Mouse (Mus musculus) hindbrain, embryonic 10.5 days (tissue): ENCODE data around the gene Slc15a1. TPM values are rescaled to one million over a fixed set of nuclear protein-coding genes. Genes with fewer than 3 reads are reported as not detected.

ENCODE experiments used
- DNase-seq: peaks from one replicate; pipeline ENCODE4 v3.0.0-alpha.2; 2017; ENCODE audit warnings: low spot score
- H3K27ac ChIP-seq: fragments of 300-500 bp; sonication (generic); 2 replicates; pipeline ENCODE4 v1.5.1; 2016; ENCODE audit warnings: mild to moderate bottlenecking, moderate library complexity
- H3K27me3 ChIP-seq: fragments of 300-500 bp; sonication (generic); 2 replicates; pipeline ENCODE4 v1.6.1; 2016; ENCODE audit warnings: mild to moderate bottlenecking; ENCODE audit not compliant: poor library complexity, insufficient read depth, severe bottlenecking
- H3K36me3 ChIP-seq: fragments of 300-500 bp; sonication (generic); 2 replicates; pipeline ENCODE4 v1.6.1; 2016; ENCODE audit warnings: mild to moderate bottlenecking, moderate library complexity
- H3K4me1 ChIP-seq: fragments of 300-500 bp; sonication (generic); replicated peaks from 2 replicates; pipeline ENCODE4 v1.6.1; 2016; ENCODE audit warnings: mild to moderate bottlenecking
- H3K4me3 ChIP-seq: fragments of 300-500 bp; sonication (generic); 2 replicates; pipeline ENCODE4 v1.5.1; 2016; ENCODE audit warnings: mild to moderate bottlenecking, moderate library complexity
- H3K9me3 ChIP-seq: fragments of 300-500 bp; sonication (generic); 2 replicates; pipeline ENCODE4 v1.6.1; 2016; ENCODE audit warnings: mild to moderate bottlenecking, moderate library complexity
- WGBS: fragments of 180-500 bp; shearing (Covaris S2); methylation state at CpG from one replicate; pipeline ENCODE4 v1.1.7; 2016; 5-methylcytosine and 5-hydroxymethylcytosine counted together
- polyA plus RNA-seq: library from polyadenylated mRNA; unstranded; fragments of >200 nt; fragmentation: Nextera tagmentation; extraction: Ambion mirVana; gene quantifications from 2 replicates; pipeline ENCODE4 v1.2.1, GENCODE M21; 2016

Gene Slc15a1
- polyA plus RNA-seq, 1 experiment from 2014 or later: 0.12 TPM

DNA sequence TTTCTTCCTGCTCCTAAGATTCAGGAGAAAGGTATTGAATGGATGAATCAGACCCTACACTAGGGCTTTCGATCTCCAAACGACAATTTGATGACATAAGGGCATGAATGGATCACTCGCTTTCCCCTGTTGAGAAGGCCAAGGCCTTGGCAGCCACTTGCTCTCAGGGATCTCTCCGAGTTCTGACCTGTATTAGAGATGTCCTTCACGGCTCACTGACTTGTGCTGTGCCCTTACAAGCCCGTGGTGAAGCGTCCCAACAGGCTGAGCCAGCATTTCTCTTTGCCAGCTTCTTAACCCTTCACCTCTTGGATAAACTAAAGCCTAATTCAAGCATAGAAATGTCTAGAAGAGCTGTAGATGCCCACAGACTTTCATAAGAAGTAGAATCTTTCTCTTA is 22.9 kb downstream of the Slc15a1 start:
- Histone ChIP-seq H3K4me3 (no peak overlapping the region), H3K4me1 (no peaks in the 10 kb centered on the region), H3K27ac (no peak overlapping the region), H3K36me3 (no peaks in the 10 kb centered on the region), H3K27me3 (no peaks in the 10 kb centered on the region), H3K9me3 (no peaks in the 10 kb centered on the region)
- DNase-seq: no peak
- WGBS: 73% methylated on average over 7 of the region's 7 CpGs

DNA sequence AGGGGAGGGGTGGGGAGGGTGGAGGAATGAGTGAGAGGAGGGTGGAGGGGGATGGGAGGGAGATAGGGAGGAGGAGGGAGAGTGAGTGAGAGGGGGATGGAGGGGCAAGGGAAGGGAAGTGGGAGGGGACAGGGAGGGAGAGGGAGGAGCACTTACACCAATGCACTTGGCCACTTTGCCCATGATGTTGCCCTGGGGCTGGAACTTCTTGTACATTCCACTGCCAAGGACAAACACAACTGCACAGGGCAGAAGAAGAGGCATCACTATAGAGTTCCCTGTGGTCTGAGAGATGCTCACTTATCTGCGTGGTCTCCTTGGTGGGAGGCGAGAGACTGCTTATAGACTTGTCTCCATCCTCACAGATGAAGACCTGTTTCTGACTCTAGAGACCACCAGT is 23.5 kb downstream of the Slc15a1 start:
- Histone ChIP-seq H3K27me3 (no peaks in the 10 kb centered on the region), H3K9me3 (no peaks in the 10 kb centered on the region), H3K4me1 (no peaks in the 10 kb centered on the region), H3K4me3 (no peak overlapping the region), H3K36me3 (no peaks in the 10 kb centered on the region), H3K27ac (no peak overlapping the region)
- WGBS: 85% methylated on average over 2 of the region's 2 CpGs
- DNase-seq: no peak

DNA sequence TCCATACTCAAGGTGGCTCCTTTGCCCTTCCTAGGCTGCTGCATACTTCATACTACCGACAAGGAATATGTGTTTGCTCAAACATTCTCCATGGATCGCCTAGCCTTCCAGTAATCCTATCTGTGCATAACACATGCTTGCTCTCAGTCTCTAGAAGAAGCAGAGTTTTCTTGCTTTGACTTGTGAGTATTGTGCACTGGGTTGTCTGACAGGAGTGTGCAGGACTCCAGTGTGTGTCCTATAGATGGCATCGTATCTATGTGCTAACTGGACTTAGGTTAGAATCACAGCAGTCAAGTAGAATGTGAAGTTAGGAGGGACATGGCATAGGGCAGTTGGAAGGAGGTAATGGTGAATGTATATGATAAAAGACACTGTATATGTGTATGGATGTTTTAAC is 26.0 kb downstream of the Slc15a1 start:
- H3K27ac ChIP-seq: no peak overlapping the region
- WGBS: 90% methylated on average over 3 of the region's 3 CpGs

DNA sequence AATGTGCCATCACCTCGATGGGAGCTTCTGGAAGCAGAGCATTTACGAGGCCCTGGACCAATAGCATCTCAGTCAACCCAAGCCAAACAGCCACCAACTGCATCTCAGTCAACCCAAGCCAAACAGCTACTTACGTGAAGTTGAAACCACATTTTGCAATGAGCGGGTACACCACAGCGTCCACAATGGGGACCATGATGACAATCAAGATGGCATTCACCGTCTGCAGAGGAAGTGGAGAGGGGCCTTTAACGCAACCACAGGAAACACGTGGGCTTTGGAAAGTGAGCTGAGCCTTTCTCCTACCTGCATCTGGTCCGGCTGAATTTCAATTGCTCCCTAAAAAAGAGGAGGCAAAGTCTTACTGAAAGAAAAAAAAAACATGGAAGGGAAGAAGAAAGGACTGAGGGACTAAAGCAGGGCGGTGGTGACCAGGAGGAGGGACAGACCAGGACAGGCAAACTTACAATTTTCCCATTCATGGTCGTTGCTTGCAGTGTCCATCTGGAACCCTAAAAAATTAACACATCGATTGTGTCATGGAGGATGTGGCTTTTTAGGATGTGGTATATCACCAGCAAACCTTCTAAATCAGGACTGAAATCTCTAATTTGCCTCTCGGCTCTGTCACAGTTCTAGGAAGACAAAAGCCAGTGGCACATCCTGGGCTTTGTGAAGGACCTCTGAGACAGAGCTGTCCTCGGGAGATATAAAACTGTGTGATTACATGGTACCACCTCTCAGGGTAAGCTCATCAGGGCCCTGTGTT is 26.9 kb downstream of the Slc15a1 start:
- Histone ChIP-seq H3K4me3 (no peak overlapping the region), H3K36me3 (no peaks in the 10 kb centered on the region), H3K9me3 (no peaks in the 10 kb centered on the region), H3K27me3 (no peaks in the 10 kb centered on the region), H3K4me1 (no peaks in the 10 kb centered on the region), H3K27ac (no peak overlapping the region)
- 90% methylated on average over 14 of the region's 14 CpGs for WGBS
- no peak for DNase-seq

More for the DNA sequence above, 26.0 kb downstream of the Slc15a1 start:
- Histone ChIP-seq H3K27me3 (no peaks in the 10 kb centered on the region), H3K4me1 (no peaks in the 10 kb centered on the region), H3K36me3 (no peaks in the 10 kb centered on the region), H3K9me3 (no peaks in the 10 kb centered on the region), H3K4me3 (no peak overlapping the region)
- no peak for DNase-seq

DNA sequence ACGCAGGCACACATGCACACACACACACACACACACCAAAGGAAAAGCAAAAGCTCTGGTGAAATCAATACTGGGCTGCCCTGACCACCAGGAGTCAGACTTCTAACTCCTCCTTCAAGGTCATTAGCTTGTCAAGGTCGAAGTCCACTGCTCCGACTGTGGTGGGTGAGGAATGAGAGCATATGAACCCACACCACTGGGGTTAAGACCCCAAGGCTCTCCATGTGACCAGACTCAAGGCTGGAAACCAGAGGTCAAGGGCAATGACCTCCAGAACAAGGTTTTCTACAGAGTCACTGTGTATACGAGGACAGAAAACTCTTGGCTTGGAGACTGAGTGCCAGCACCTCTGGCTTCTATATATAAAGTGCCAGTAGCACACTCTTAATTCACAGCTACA is 31.2 kb downstream of the Slc15a1 start:
- no peak for DNase-seq
- Histone ChIP-seq H3K4me3 (no peak overlapping the region), H3K36me3 (no peaks in the 10 kb centered on the region), H3K9me3 (no peaks in the 10 kb centered on the region), H3K27me3 (no peaks in the 10 kb centered on the region), H3K4me1 (no peaks in the 10 kb centered on the region), H3K27ac (no peak overlapping the region)
- WGBS: 72% methylated on average over 4 of the region's 4 CpGs

DNA sequence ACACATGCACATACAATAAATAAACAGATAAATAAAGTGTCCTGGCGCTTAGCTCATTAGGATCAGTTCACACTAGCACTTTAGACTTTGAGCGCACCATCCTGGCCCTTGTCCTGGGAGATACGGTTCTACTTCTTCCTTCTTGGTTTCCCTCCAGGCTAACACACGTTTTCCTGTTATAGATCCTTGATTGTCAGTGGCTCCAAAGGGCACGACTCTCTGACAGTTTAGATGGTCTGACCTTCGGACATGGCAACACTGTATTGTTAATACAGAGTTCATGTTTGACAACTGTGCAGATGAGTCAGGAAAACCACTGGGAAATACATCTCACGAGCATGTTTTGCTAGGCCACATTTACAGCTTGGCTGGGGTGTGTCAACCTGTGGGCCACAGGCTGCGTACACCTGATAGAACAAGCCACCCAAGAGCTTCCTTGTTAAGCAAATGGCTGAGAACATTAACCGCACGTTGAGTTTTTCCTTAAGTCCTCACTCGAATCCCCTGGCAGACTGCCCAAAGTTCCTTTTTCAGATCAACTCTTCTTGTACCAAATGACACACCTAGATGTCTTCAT is 33.4 kb downstream of the Slc15a1 start:
- Histone ChIP-seq H3K27ac (no peak overlapping the region), H3K36me3 (no peaks in the 10 kb centered on the region), H3K27me3 (no peaks in the 10 kb centered on the region), H3K4me3 (no peak overlapping the region), H3K9me3 (no peaks in the 10 kb centered on the region), H3K4me1 (no peaks in the 10 kb centered on the region)
- WGBS: 88% methylated on average over 11 of the region's 11 CpGs
- no peak for DNase-seq

DNA sequence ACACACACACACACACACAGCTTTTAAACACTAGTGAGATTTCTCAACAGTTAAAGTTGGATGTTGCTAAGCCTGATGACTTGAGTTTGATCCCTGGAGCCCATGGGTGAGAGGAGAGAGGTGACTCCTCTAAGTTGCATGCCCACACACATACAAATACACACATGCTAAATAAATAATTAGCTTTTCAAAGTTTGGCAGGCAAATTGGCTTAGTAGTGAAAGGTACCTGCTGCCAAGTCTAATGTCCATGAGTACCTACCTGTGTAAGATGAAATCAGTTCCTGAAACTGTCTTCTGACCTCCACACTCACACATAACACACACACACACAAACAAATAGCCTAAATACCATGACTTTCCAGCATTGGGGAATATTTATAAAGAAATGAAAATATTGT is 35.5 kb downstream of the Slc15a1 start:
- no peaks in the 10 kb centered on the region for H3K9me3 ChIP-seq
- no peak for DNase-seq
- no peaks in the 10 kb centered on the region for H3K4me1 ChIP-seq
- no peaks in the 10 kb centered on the region for H3K36me3 ChIP-seq
- no peaks in the 10 kb centered on the region for H3K27me3 ChIP-seq
- H3K27ac ChIP-seq: no peak overlapping the region
- no peak overlapping the region for H3K4me3 ChIP-seq

DNA sequence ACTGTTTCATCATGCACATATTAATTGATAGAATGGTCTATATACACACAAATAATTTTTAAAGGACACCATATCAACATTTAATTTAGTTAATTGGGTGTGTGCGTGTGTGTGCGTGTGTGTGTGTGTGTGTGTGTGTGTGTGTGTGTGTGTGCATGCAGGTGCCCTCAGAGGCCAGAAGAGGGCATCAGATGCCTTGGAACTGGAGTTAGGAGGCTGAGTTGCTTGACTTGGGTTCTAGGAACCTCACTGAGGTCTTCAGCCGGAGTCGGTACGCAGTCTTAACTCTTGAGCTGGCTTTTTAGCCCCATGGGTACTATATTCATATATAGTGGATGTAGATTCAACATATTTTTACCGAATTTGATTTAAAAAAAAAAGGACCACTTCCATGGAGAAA is 37.4 kb downstream of the Slc15a1 start:
- peaks cover 3% of the 10 kb centered on the region; the same call in 1 of the 2 replicates for H3K4me1 ChIP-seq
- no peaks in the 10 kb centered on the region for H3K27me3 ChIP-seq
- no peak for DNase-seq
- no peak overlapping the region for H3K27ac ChIP-seq
- H3K4me3 ChIP-seq: no peak overlapping the region
- no peaks in the 10 kb centered on the region for H3K9me3 ChIP-seq
- 92% methylated on average over 6 of the region's 6 CpGs for whole genome bisulfite sequencing
- H3K36me3 ChIP-seq: no peaks in the 10 kb centered on the region

DNA sequence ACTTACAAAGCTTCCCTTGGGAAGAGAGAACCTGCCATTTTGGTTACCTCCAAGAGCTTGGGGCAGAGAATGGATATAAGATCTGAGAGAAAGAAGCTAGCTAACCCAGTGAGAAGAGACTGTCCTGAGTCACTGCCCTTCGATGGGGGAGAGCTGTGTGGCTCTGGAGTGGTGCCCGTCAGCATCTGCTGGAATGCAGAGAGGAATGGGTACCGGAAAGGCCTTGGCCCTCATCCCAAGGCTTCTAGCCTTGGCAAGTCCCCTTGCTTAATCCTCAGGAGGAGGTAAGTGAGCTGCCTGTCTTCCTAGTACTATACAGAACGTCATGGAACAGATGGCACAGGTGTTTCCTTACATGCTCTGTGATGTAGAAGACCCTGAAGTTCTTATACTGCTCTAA is 38.6 kb downstream of the Slc15a1 start:
- peaks cover 7% of the 10 kb centered on the region; the same call in 1 of the 2 replicates for H3K4me1 ChIP-seq
- no peak overlapping the region for H3K4me3 ChIP-seq
- no peaks in the 10 kb centered on the region for H3K9me3 ChIP-seq
- 91% methylated on average over 4 of the region's 4 CpGs for WGBS
- no peak overlapping the region for H3K27ac ChIP-seq
- H3K27me3 ChIP-seq: no peaks in the 10 kb centered on the region
- no peaks in the 10 kb centered on the region for H3K36me3 ChIP-seq
- DNase-seq: no peak

DNA sequence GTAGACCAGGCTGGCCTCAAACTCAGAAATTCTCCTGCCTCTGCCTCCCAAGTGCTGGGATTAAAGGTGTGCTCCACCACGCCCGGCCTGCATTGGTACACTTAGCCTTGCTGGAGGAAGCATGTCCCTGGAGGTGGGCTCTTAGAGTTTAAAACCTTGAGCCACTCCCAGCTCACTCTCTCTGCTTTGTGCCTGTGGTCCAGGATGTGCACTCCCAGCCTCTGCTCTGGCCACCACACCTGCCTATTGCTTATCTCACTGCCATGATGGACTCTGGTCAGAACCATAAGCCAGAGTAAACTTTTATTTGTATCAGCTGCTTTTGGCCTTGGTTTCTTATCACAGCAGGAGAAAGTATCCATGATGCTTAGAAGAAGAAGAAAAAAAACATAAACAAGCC is 40.7 kb downstream of the Slc15a1 start:
- H3K4me1 ChIP-seq: peaks cover 7% of the 10 kb centered on the region; the same call in 1 of the 2 replicates
- 94% methylated on average over 2 of the region's 2 CpGs for WGBS
- H3K27me3 ChIP-seq: no peaks in the 10 kb centered on the region
- no peak overlapping the region for H3K4me3 ChIP-seq
- no peak for DNase-seq
- H3K27ac ChIP-seq: no peak overlapping the region
- H3K36me3 ChIP-seq: no peaks in the 10 kb centered on the region
- H3K9me3 ChIP-seq: no peaks in the 10 kb centered on the region

DNA sequence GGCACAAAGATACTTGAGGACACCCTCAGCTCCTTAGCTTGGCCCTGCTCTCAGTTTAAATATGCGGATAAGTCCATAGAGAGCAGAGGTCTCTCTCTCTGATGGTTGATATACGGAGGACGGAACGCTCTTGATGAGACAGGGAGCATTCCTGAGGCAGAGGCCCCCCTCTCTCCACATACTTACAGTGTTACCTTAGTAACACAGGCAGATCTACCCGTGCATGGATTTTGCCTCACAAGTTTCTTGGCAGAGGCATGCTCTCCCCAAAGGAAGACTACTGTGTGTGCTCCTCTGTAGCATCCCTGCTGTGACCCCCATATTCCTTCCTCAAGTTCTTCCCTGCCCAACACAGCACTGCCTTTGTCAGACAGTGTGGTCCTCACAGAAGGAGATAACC is 42.3 kb downstream of the Slc15a1 start:
- Histone ChIP-seq H3K27me3 (no peaks in the 10 kb centered on the region), H3K4me1 (peaks cover 7% of the 10 kb centered on the region; the same call in 1 of the 2 replicates), H3K27ac (no peak overlapping the region), H3K9me3 (no peaks in the 10 kb centered on the region; the same call in 1 of the 2 replicates), H3K36me3 (no peaks in the 10 kb centered on the region), H3K4me3 (no peak overlapping the region)
- WGBS: 42% methylated on average over 5 of the region's 5 CpGs
- DNase-seq: no peak

DNA sequence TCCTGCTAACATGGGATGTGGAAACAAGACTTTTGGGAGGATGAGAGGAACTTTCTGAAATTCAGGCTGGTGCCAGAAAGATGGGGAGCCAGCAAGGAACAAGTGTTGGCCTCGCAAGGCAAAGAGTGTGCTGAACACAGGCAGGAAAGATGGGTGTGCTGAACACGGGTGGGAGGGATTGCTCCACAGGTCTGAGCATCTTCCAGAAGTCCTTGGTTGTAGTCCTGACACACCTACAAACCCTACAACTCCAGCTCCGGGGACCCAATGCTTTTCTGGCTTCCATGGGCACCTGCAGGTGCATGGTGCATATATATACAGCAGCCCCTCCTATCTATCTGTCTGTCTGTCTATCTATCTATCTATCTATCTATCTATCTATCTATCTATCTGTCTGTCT is 44.1 kb downstream of the Slc15a1 start:
- 82% methylated on average over 3 of the region's 3 CpGs for WGBS

DNA sequence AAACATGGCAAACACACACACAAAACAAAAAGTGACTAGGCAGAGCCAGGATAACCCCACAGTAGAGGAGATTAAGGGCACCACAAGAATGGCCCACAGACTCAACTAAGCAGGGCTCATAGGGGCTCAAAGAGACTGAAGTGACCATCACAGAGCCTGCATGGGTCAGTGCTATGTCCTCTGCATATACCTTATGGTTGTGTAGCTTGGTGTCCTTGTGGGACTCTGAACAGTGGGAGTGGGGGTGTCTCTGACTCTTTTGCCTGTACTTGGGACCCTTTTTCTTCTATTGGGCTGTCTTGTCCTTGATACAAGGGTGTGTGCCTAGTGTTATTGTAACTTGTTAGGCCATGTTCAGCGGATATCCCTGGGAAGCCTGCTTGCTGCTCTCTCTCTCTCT is 46.5 kb downstream of the Slc15a1 start:
- Histone ChIP-seq H3K9me3 (peaks cover 7% of the 10 kb centered on the region; the same call in 1 of the 2 replicates), H3K4me1 (peaks cover 7% of the 10 kb centered on the region; the same call in 1 of the 2 replicates), H3K27me3 (no peaks in the 10 kb centered on the region), H3K4me3 (no peak overlapping the region), H3K36me3 (no peaks in the 10 kb centered on the region), H3K27ac (no peak overlapping the region)
- DNase-seq: no peak
- 66% methylated on average over 1 of the region's 1 CpGs for WGBS

More for the DNA sequence above, 44.1 kb downstream of the Slc15a1 start:
- Histone ChIP-seq H3K4me3 (no peak overlapping the region), H3K4me1 (peaks cover 7% of the 10 kb centered on the region; the same call in 1 of the 2 replicates), H3K36me3 (no peaks in the 10 kb centered on the region), H3K27me3 (no peaks in the 10 kb centered on the region), H3K27ac (no peak overlapping the region), H3K9me3 (no peaks in the 10 kb centered on the region; the same call in 1 of the 2 replicates)
- DNase-seq: no peak
